Mouse (Mus musculus) thymus, adult 2 months (tissue): ENCODE measurements around the gene Ddit4l. TPM values are rescaled to one million over a fixed set of nuclear protein-coding genes. Genes with fewer than 3 reads are reported as not detected.
"Not testable (repeated sequence)": the region's sequence is repeated elsewhere in the genome, so short reads cannot be mapped to it uniquely, and the experiment has no call there.

Experiments
- DNase-seq: peaks from one replicate; pipeline ENCODE4 v3.0.0; 2021
- H3K27ac ChIP-seq: fragments of 200-500 bp; 2 replicates; pipeline ENCODE4 v1.5.1; 2012; ENCODE audit warnings: low read length, control low read depth; ENCODE audit not compliant: control insufficient read depth, insufficient read depth
- H3K27me3 ChIP-seq: fragments of 200-500 bp; 2 replicates; pipeline ENCODE4 v1.6.1; 2012; ENCODE audit warnings: mild to moderate bottlenecking, low read length, moderate library complexity, mixed read lengths; ENCODE audit not compliant: control insufficient read depth, insufficient read depth
- H3K36me3 ChIP-seq: fragments of 200-500 bp; 2 replicates; pipeline ENCODE4 v1.6.1; 2012; ENCODE audit warnings: mild to moderate bottlenecking, low read length, moderate library complexity; ENCODE audit not compliant: control insufficient read depth, insufficient read depth
- H3K4me1 ChIP-seq: fragments of 200-500 bp; replicated peaks from 2 replicates; pipeline ENCODE4 v1.6.1; 2012; ENCODE audit warnings: low read length; ENCODE audit not compliant: control insufficient read depth, insufficient read depth
- H3K4me3 ChIP-seq: fragments of 200-500 bp; 2 replicates; pipeline ENCODE4 v1.5.1; 2012; ENCODE audit warnings: mild to moderate bottlenecking, low read length, control low read depth, moderate library complexity; ENCODE audit not compliant: control insufficient read depth, insufficient read depth
- CTCF ChIP-seq: fragments of 200-500 bp; IDR thresholded peaks from 2 replicates; pipeline ENCODE4 v1.5.1; 2012; ENCODE audit warnings: mild to moderate bottlenecking, control low read depth, low read length, moderate library complexity, borderline replicate concordance; ENCODE audit not compliant: control insufficient read depth, poor library complexity, insufficient read depth; ENCODE audit errors: extremely low read depth
- POLR2A ChIP-seq: fragments of 200-500 bp; IDR thresholded peaks from 2 replicates; pipeline ENCODE4 v1.6.1; 2012; ENCODE audit warnings: mild to moderate bottlenecking, low read length, control low read depth, moderate library complexity; ENCODE audit not compliant: control insufficient read depth, poor library complexity, insufficient read depth; ENCODE audit errors: extremely low read depth
- WGBS: fragments of 180-500 bp; shearing (Covaris S2); methylation state at CpG from one replicate; pipeline ENCODE4 v1.1.7; 2018; 5-methylcytosine and 5-hydroxymethylcytosine counted together
- polyA plus RNA-seq: library from polyadenylated mRNA; depleted of rRNA; stranded (reverse); fragments of >200 nt; gene quantifications from 2 replicates; pipeline ENCODE4 v1.2.3, GENCODE M21; 2012; rRNA removed

The Ddit4l gene
- polyA plus RNA-seq, 1 experiment = 1.4 TPM

DNA sequence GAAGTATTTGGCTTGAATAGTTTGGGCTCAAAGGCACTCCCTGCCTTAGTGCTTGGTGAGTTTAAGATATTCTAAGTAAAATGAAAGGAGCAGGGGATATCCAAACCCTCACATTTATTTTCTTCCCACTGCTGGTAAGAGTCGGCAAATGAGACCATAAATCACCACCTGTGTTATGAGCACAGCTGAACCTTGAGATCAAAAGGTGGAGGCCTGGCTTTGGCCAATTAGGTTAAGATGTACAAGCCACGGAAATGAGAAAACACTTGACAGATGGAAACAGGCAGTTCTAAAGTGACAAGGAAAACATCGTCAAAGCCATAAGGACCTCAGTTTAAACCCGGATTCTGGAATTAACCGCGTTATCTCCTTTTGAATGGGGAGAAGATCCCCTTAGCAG lies 23.5 kb downstream of the Ddit4l start:
- no peak overlapping the region for H3K4me3 ChIP-seq
- 85% methylated on average over 6 of the region's 6 CpGs for WGBS
- no peak overlapping the region for H3K27ac ChIP-seq
- H3K27me3 ChIP-seq = no peaks in the 10 kb centered on the region
- H3K36me3 ChIP-seq = no peaks in the 10 kb centered on the region
- DNase-seq = no peak
- H3K4me1 ChIP-seq = no peaks in the 10 kb centered on the region
- TF ChIP-seq CTCF = no peak
- TF ChIP-seq POLR2A = no peak

DNA sequence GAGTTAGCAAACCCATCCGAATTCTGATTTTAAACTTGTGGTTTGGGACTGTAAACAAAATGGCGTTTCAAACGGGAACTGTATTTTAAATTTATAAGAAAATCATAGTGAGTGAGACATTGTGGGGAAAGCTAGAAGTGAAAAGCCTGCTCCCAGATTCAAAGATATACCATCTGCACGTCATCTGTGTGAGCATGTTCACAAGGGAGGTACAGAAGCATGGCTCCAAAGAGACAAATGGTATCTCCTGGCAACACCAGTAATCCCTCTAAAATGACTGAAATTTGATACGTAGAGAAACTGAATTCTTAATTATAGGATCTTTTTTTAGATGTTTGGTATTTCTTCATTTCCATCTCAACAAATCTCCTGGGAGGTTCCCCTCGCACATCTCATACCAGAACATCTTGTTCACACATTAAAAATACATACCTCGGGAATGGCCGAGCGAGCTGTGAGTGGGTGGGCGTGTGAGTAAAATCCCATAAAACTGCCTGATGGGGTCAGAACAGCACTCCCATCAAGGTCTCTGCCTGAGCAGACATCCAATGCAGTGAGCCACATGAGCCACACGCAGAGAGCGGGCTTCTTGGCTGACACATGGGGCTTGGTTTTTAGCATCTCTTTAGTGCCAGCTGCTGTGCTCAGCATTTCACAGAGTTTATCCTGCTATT lies 26.2 kb downstream of the Ddit4l start:
- H3K4me3 ChIP-seq = no peak overlapping the region
- TF ChIP-seq POLR2A (no peak), CTCF (no peak)
- no peak for DNase-seq
- H3K27me3 ChIP-seq = no peaks in the 10 kb centered on the region
- H3K36me3 ChIP-seq = no peaks in the 10 kb centered on the region
- H3K27ac ChIP-seq = no peak overlapping the region
- 94% methylated on average over 12 of the region's 12 CpGs for WGBS
- no peaks in the 10 kb centered on the region for H3K4me1 ChIP-seq

DNA sequence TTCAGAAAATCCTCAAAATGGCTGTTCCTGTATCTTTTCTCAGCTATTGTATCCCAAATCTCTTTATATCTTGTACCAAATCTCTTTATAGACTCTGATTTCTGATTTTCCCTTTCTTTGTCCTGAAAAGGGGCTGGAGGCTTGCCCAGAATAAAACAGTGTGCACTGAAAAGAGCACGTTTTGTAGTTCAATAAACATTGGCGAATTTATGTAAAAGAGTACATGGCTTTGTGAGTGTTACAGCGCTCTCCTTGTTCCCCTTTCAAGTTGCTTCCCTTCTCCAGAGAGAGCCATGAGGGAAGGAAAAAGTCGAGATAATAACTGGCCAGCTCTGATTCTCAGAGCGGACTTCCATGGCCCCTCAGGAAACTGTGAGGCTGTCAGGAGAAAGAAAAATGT lies 27.7 kb downstream of the Ddit4l start:
- H3K4me1 ChIP-seq = no peaks in the 10 kb centered on the region
- H3K36me3 ChIP-seq = no peaks in the 10 kb centered on the region
- TF ChIP-seq CTCF (no peak), POLR2A (no peak)
- DNase-seq = no peak
- no peaks in the 10 kb centered on the region for H3K27me3 ChIP-seq
- 77% methylated on average over 5 of the region's 5 CpGs for WGBS
- H3K27ac ChIP-seq = no peak overlapping the region
- H3K4me3 ChIP-seq = no peak overlapping the region

DNA sequence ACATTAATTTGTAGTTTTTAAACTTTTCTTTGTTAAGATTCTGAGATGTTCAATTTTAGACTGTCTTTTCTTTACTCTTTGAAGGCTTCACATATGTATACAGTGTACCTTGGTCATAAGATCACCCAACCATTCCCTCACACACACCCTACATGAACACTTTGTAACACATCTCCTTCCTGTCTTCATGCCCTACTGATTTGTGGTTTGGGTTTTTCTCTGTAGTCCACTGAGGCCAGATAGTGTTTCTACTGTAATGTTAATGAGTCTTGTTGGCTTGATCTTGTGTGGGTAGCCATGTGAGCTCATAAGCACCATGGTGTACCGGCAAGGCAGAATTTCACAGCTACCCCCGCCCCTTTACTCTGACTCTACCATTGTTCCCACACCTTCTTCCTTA lies 31.4 kb downstream of the Ddit4l start:
- Histone ChIP-seq H3K36me3 (no peaks in the 10 kb centered on the region), H3K4me3 (no peak overlapping the region), H3K4me1 (no peaks in the 10 kb centered on the region), H3K27me3 (no peaks in the 10 kb centered on the region), H3K27ac (no peak overlapping the region)
- no peak for DNase-seq
- TF ChIP-seq POLR2A (no peak), CTCF (no peak)
- 85% methylated on average over 2 of the region's 2 CpGs for WGBS

DNA sequence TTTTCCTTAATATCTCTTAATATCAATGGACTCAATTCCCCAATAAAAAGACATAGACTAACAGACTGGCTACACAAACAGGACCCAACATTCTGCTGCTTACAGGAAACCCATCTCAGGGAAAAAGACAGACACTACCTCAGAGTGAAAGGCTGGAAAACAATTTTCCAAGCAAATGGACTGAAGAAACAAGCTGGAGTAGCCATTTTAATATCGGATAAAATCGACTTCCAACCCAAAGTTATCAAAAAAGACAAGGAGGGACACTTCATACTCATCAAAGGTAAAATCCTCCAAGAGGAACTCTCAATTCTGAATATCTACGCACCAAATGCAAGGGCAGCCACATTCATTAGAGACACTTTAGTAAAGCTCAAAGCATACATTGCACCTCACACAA lies 49.8 kb downstream of the Ddit4l start, which contains the start of gene Gm21962:
Gm21962 (plus strand) TSS at position 301 of the 400 bp plus-strand sequence.
- not testable (repeated sequence) for H3K27ac ChIP-seq, H3K4me1 ChIP-seq, H3K4me3 ChIP-seq, H3K36me3 ChIP-seq, DNase-seq, H3K27me3 ChIP-seq
- no CpG with 5 or more reads among the region's 3 CpGs for WGBS

Other genes with a start within 250 kb of the Ddit4l start
- not detected in 2 replicates for gene Gm21962, start 49.9 kb downstream of the Ddit4l start, polyA plus RNA-seq
- 2,509 and 3,151 TPM in 2 replicates for gene H2afz, start 242.9 kb downstream of the Ddit4l start, polyA plus RNA-seq
- 2.8 and 2.9 TPM in 2 replicates for gene Dnajb14, start 246.1 kb downstream of the Ddit4l start, polyA plus RNA-seq